Mouse (Mus musculus): ENCODE results near the gene AL731706.2. TPM values are rescaled to one million over a fixed set of nuclear protein-coding genes. Genes with fewer than 3 reads are reported as not detected.
A peak's percentile ranks its signal among the peaks of the same experiment; 100 is the strongest.
"Not testable (repeated sequence)": the region's sequence is repeated elsewhere in the genome, so short reads cannot be mapped to it uniquely, and the experiment has no call there.

Gene AL731706.2
- polyA plus RNA-seq, 1 experiment from 2014 or later: 39.8 TPM

- H3K36me3 ChIP-seq: no peaks in the 10 kb centered on the region
- H3K27ac ChIP-seq: peak within 1 kb of the TSS; percentile 97
- under 1% methylated on average over 49 of the region's 49 CpGs for WGBS
- H3K4me1 ChIP-seq: peaks cover 11% of the 10 kb centered on the region
- H3K9ac ChIP-seq: peak within 1 kb of the TSS; percentile 85
- ATAC-seq (ENCODE audit: borderline replicate concordance, extremely low read depth, low FRiP score, low TSS enrichment): peak; percentile 98
- peak within 1 kb of the TSS; percentile 91 for H3K4me3 ChIP-seq
- no peaks in the 10 kb centered on the region for H3K27me3 ChIP-seq
- peak within 1 kb of the TSS; percentile 51 for H3K4me2 ChIP-seq
- no peaks in the 10 kb centered on the region for H3K9me3 ChIP-seq
Measured at GRCm38 (mm10) chr2:136891068-136891950, 5.8 kb upstream of the AL731706.2 start, which contains the start of the genes Slx4ip, AL731706.1 and Mkks. TSS of gene Slx4ip (plus strand) at chr2:136891218. TSS of gene AL731706.1 (minus strand) at chr2:136891389. TSS of gene Mkks (minus strand) at chr2:136891389.

DNA sequence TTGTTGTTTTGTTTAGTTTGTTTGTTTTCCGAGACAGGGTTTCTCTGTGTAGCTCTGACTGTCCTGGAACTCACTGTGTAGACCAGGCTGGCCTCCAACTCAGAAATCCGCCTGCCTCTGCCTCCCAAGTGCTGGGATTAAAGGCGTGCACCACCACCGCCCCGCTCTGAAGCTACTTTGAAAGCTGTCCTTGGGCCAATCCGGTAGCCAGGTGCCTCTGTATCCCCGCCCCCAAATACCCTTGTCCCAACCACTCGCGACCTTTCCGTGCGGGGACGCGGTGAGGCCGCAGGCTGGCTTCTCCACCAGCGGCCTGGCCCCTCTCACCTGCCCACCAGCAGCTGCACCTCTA, 5.2 kb upstream of the AL731706.2 start:
- WGBS: 6% methylated on average over 15 of the region's 15 CpGs
- Histone ChIP-seq H3K4me3 (peak overlapping the region; percentile 91), H3K9ac (peak overlapping the region; percentile 85), H3K4me1 (peaks cover 11% of the 10 kb centered on the region), H3K27ac (peak overlapping the region; percentile 97), H3K4me2 (peak overlapping the region; percentile 51)
- H3K27me3 ChIP-seq, H3K36me3 ChIP-seq, H3K9me3 ChIP-seq: not testable (repeated sequence)
- ATAC-seq (ENCODE audit: borderline replicate concordance, extremely low read depth, low FRiP score, low TSS enrichment): peak; percentile 51

DNA sequence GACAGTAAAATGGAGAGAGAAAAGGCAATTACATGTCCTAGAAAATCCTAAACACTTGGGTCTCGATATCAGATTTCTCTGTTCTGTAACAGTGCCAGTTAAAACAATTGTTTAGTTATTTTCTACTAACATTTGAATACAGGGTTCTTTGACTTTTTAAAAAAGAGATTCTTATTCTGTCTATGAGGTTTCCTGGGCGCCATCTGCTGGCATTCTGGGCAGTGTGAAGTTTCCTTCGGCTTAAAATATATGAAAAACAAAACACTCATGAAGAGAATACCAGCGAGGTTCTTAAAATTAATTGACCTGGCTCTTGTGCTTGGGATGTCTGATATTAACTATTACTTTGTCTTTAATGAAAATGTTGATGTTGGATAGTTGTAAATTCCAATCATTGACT, 1.4 kb upstream of the AL731706.2 start:
- no peak overlapping the region for H3K27ac ChIP-seq
- H3K4me1 ChIP-seq: peaks cover 7% of the 10 kb centered on the region; the same call in 1 of the 2 replicates
- H3K4me3 ChIP-seq: no peak overlapping the region
- no peak for ATAC-seq (ENCODE audit: borderline replicate concordance, extremely low read depth, low FRiP score, low TSS enrichment)
- H3K9ac ChIP-seq: no peak overlapping the region
- H3K36me3 ChIP-seq: peaks cover 24% of the 10 kb centered on the region
- 54% methylated on average over 4 of the region's 4 CpGs for WGBS
- H3K27me3 ChIP-seq: no peaks in the 10 kb centered on the region
- H3K9me3 ChIP-seq: no peaks in the 10 kb centered on the region
- H3K4me2 ChIP-seq: no peak overlapping the region

GRCm38 (mm10) chr2:136854543-136855388, 30.7 kb downstream of the AL731706.2 start:
- Histone ChIP-seq H3K27ac (no peak overlapping the region), H3K4me1 (no peaks in the 10 kb centered on the region), H3K9me3 (no peaks in the 10 kb centered on the region), H3K36me3 (no peaks in the 10 kb centered on the region), H3K4me3 (no peak overlapping the region), H3K27me3 (no peaks in the 10 kb centered on the region), H3K4me2 (no peak overlapping the region), H3K9ac (no peak overlapping the region)
- 58% methylated on average over 5 of the region's 5 CpGs for WGBS
- no peak for ATAC-seq (ENCODE audit: borderline replicate concordance, extremely low read depth, low FRiP score, low TSS enrichment)

- Histone ChIP-seq H3K4me2 (no peak overlapping the region), H3K27me3 (no peaks in the 10 kb centered on the region), H3K36me3 (no peaks in the 10 kb centered on the region), H3K9me3 (no peaks in the 10 kb centered on the region), H3K9ac (no peak overlapping the region), H3K4me3 (no peak overlapping the region), H3K4me1 (no peaks in the 10 kb centered on the region), H3K27ac (no peak overlapping the region)
- 51% methylated on average over 3 of the region's 3 CpGs for WGBS
- no peak for ATAC-seq (ENCODE audit: borderline replicate concordance, extremely low read depth, low FRiP score, low TSS enrichment)
Measured at GRCm38 (mm10) chr2:136850366-136850765, 35.1 kb downstream of the AL731706.2 start.

DNA sequence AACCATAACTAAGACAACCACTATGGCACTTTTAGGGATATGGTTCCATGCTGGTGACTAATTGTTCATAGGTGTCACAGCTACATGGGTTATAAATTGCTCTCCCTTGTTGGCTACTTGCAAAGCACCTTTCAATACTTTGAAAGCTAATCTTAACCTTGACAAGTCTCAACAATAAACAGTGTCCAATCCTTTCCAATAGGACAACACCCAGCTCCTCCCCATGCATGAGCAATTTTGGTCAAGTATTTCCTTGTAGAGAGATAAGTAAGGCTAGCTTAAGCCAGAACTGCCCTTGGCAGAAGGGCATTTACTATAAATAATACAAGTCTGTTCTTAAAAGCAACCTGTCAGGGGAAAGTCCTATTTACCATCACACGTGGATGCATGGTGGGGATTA, 47.5 kb downstream of the AL731706.2 start:
- H3K36me3 ChIP-seq: no peaks in the 10 kb centered on the region
- no peaks in the 10 kb centered on the region for H3K9me3 ChIP-seq
- no peak for ATAC-seq (ENCODE audit: borderline replicate concordance, extremely low read depth, low FRiP score, low TSS enrichment)
- no peak overlapping the region for H3K27ac ChIP-seq
- no peak overlapping the region for H3K9ac ChIP-seq
- H3K4me3 ChIP-seq: no peak overlapping the region
- H3K4me1 ChIP-seq: 0 out of 2 replicates have a peak, but pooled peaks cover 2% of the 10 kb centered on the region
- no peaks in the 10 kb centered on the region for H3K27me3 ChIP-seq
- 40% methylated on average over 1 of the region's 1 CpGs for WGBS
- H3K4me2 ChIP-seq: no peak overlapping the region

DNA sequence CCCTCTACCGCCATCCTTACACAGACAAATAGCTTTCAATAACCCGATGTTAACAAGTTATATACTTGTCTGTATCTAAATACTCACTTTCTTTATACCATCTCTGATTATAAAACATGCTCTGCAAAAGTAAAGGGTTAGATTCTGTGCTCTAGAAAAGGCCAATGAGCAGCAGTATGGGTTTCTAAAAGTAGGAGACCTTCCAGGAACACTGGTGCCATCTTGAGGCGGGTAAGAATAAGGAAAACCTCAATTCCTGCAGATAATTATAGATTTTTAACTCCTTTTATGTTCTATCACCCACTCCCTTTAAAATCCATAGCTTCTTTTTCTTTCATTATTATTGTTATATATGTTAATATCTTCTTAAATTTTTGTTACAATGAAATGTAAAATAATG, 49.6 kb downstream of the AL731706.2 start:
- ATAC-seq (ENCODE audit: borderline replicate concordance, extremely low read depth, low FRiP score, low TSS enrichment): no peak
- Histone ChIP-seq H3K4me1 (0 out of 2 replicates have a peak, but pooled peaks cover 3% of the 10 kb centered on the region), H3K27me3 (no peaks in the 10 kb centered on the region), H3K9me3 (no peaks in the 10 kb centered on the region), H3K4me2 (no peak overlapping the region), H3K27ac (no peak overlapping the region), H3K9ac (no peak overlapping the region), H3K36me3 (no peaks in the 10 kb centered on the region), H3K4me3 (no peak overlapping the region)
- 65% methylated on average over 3 of the region's 3 CpGs for WGBS

Other genes starting within 250 kb of the AL731706.2 start
- 1.0 and 1.6 TPM in 2 replicates for gene Snap25, start 172.2 kb downstream of the AL731706.2 start, polyA plus RNA-seq (2015; fragmentation: Nextera tagmentation; extraction: Ambion mirVana)
- 7.2 and 7.3 TPM in 2 replicates for gene Slx4ip, start 5.5 kb upstream of the AL731706.2 start, polyA plus RNA-seq (2015; fragmentation: Nextera tagmentation; extraction: Ambion mirVana)
- gene AL731706.1, start 5.7 kb upstream of the AL731706.2 start, polyA plus RNA-seq (2015; fragmentation: Nextera tagmentation; extraction: Ambion mirVana): 25.1 and 31.7 TPM in 2 replicates
- gene Mkks, start 5.7 kb upstream of the AL731706.2 start, polyA plus RNA-seq (2015; fragmentation: Nextera tagmentation; extraction: Ambion mirVana): 11.6 and 12.1 TPM in 2 replicates
- 15.0 and 15.2 TPM in 2 replicates for gene Jag1, start 231.0 kb upstream of the AL731706.2 start, polyA plus RNA-seq (2015; fragmentation: Nextera tagmentation; extraction: Ambion mirVana)